Mouse (Mus musculus): ENCODE results near the gene Dync1i2. TPM values are rescaled to one million over a fixed set of nuclear protein-coding genes. Genes with fewer than 3 reads are reported as not detected.

Gene Dync1i2
- total and polyA plus RNA-seq, 3 experiments = 22.9 to 74.3 (median 38.6) TPM

DNA sequence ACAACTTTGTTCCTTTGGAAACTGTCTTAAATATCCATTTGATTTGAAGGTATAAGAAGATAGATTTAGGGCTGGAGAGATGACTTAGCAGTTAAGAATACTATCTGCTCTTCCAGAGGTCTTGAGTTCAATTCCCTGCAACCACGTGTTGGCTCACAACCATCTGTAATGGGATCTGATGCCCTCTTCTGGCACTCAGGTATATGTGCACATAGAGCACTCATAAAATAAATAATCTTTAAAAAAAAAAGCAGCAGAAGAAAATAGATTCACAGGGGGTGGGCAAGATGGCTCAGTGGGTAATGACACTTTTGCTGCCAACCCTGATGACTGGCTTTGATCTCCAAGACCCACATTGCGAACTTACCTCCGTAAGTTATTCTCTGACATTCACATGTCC is 30.7 kb downstream of the Dync1i2 start:
- Histone ChIP-seq H3K27me3 (replicated peaks) (no peaks in the 10 kb centered on the region), H3K27ac (ENCODE audit: insufficient read depth, low read depth) (no peak overlapping the region), H3K9me3 (replicated peaks; ENCODE audit: low read length) (no peaks in the 10 kb centered on the region), H3K36me3 (replicated peaks in 1 of 2; ENCODE audit: control insufficient read depth in 1 of 2, insufficient read depth in 1 of 2, low read length in 1 of 2) (peaks cover 11 to 45% of the 10 kb centered on the region in 2 experiments), H3K4me3 (replicated peaks in 1 of 3; ENCODE audit: low read depth in 2 of 3, low read length in 2 of 3, poor library complexity in 1 of 3) (no peak overlapping the region), H3K79me2 (replicated peaks; ENCODE audit: control insufficient read depth, extremely low read depth, insufficient read depth, poor library complexity, severe bottlenecking) (no peaks in the 10 kb centered on the region), H3K4me1 (ENCODE audit: control insufficient read depth in 1 of 2, insufficient read depth in 2 of 2) (peaks cover 0 to 11% of the 10 kb centered on the region in 2 experiments; a peak in 2 of 4 replicates), H3K4me2 (ENCODE audit: insufficient read depth, low read depth, poor library complexity, severe bottlenecking) (no peak overlapping the region), H3K9ac (ENCODE audit: insufficient read depth, low read depth) (no peak overlapping the region)
- dilution Hi-C loops (cut with MboI; ENCODE audit: extremely low pct_ligation_motif_present, extremely low pct_unique_long_range_greater_than_20kb, low sequenced_read_pairs) (no loop called here), in situ Hi-C loops (cut with MboI; ENCODE audit: low pct_ligation_motif_present, low pct_unique_long_range_greater_than_20kb, low sequenced_read_pairs) (no loop called here)
- peak; percentile 1 for TF ChIP-seq RAD21 (IDR thresholded peaks at IDR 0.05; ENCODE audit: low read depth, low read length)
- TF ChIP-seq MAFK (IDR thresholded peaks at IDR 0.05; ENCODE audit: insufficient replicate concordance, low read length) = no peak
- TF ChIP-seq E2F4 (IDR thresholded peaks at IDR 0.05; ENCODE audit: insufficient replicate concordance, low read depth, low read length) = no peak
- no peak for TF ChIP-seq GABPA (IDR thresholded peaks at IDR 0.05; ENCODE audit: insufficient replicate concordance, low read depth, low read length)
- TF ChIP-seq SIN3A (IDR thresholded peaks at IDR 0.05; ENCODE audit: low read length) = no peak
- TF ChIP-seq RCOR1 (conservative IDR thresholded peaks at IDR 0.05; ENCODE audit: low read depth, low read length) = no peak
- TF ChIP-seq USF1 (IDR thresholded peaks at IDR 0.05; ENCODE audit: low read depth, low read length) = no peak
- no peak for TF ChIP-seq ELF1 (IDR thresholded peaks at IDR 0.05; ENCODE audit: low read depth, low read length)
- no peak for TF ChIP-seq ETS1 (conservative IDR thresholded peaks at IDR 0.05; ENCODE audit: low read depth, low read length)
- 0 out of 4 replicates have a peak, but pooled peaks of 1 of the 2 experiments have one; percentile 16 for TF ChIP-seq CTCF (conservative IDR thresholded peaks at IDR 0.05 in 1 of 2, IDR thresholded peaks at IDR 0.05 in 1 of 2; ENCODE audit: low read depth in 2 of 2, low read length in 2 of 2)
- TF ChIP-seq JUN (IDR thresholded peaks at IDR 0.05; ENCODE audit: insufficient read depth, low read depth, low read length) = no peak
- DNase-seq (ENCODE audit: extremely low read depth) = no peak

DNA sequence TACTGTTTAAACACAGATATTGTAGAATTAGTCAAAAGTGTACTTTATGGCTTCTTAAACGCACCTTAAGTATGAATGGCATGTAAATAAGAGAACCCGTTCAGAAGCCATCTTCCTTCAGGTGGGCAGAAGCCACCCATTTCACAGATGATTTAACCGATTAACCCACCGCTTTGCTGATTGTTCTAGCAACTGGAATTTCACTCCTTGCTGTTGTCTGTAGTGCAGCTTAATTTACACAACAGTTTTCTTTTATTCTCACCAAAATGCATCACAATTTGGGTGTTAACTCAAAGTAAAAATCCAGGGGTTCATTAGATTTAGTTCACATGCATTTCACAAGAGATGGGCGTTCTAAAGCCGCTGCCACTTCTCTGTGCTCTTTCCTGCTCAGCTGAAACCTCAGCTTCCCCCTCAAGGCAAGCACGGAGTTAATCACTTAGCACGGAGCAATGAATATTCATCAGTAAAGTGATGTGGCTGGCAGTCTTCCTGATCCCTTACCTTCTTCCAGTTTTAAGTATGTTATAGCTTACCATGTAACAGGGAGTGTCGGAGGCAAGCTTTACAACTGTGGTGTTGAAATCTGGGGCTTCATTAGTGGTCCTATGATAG is 31.7 kb downstream of the Dync1i2 start:
- H3K27ac ChIP-seq (ENCODE audit: insufficient read depth, low read depth) = no peak overlapping the region
- no peaks in the 10 kb centered on the region for H3K79me2 ChIP-seq (replicated peaks; ENCODE audit: control insufficient read depth, extremely low read depth, insufficient read depth, poor library complexity, severe bottlenecking)
- no peak for DNase-seq (ENCODE audit: extremely low read depth)
- no peaks in the 10 kb centered on the region for H3K9me3 ChIP-seq (replicated peaks; ENCODE audit: low read length)
- H3K27me3 ChIP-seq (replicated peaks) = no peaks in the 10 kb centered on the region
- TF ChIP-seq NELFE (IDR thresholded peaks at IDR 0.05; ENCODE audit: low read depth, low read length) = no peak
- TF ChIP-seq POLR2AphosphoS2 (IDR thresholded peaks at IDR 0.05; ENCODE audit: low read depth, low read length) = no peak
- TF ChIP-seq RCOR1 (conservative IDR thresholded peaks at IDR 0.05; ENCODE audit: low read depth, low read length) = no peak
- TF ChIP-seq MAFK (IDR thresholded peaks at IDR 0.05; ENCODE audit: insufficient replicate concordance, low read length) = no peak
- TF ChIP-seq MEF2A (IDR thresholded peaks at IDR 0.05; ENCODE audit: borderline replicate concordance, low read depth, low read length) = no peak
- TF ChIP-seq POLR2A (IDR thresholded peaks at IDR 0.05; ENCODE audit: low read depth, low read length) = no peak
- TF ChIP-seq ZC3H11A (IDR thresholded peaks at IDR 0.05; ENCODE audit: low read depth, low read length) = no peak
- TF ChIP-seq SMC3 (IDR thresholded peaks at IDR 0.05; ENCODE audit: low read depth, low read length) = no peak
- no peak for TF ChIP-seq IRF4 (IDR thresholded peaks at IDR 0.05; ENCODE audit: low read depth, low read length)
- no peak overlapping the region for H3K4me2 ChIP-seq (ENCODE audit: insufficient read depth, low read depth, poor library complexity, severe bottlenecking)
- in situ Hi-C loops (cut with MboI; ENCODE audit: low pct_ligation_motif_present, low pct_unique_long_range_greater_than_20kb, low sequenced_read_pairs) (no loop called here), dilution Hi-C loops (cut with MboI; ENCODE audit: extremely low pct_ligation_motif_present, extremely low pct_unique_long_range_greater_than_20kb, low sequenced_read_pairs) (no loop called here)
- H3K9ac ChIP-seq (ENCODE audit: insufficient read depth, low read depth) = no peak overlapping the region
- no peak overlapping the region for H3K4me3 ChIP-seq (replicated peaks in 1 of 3; ENCODE audit: low read depth in 2 of 3, low read length in 2 of 3, poor library complexity in 1 of 3)
- peaks cover 0 to 14% of the 10 kb centered on the region in 2 experiments; a peak in 2 of 4 replicates for H3K4me1 ChIP-seq (ENCODE audit: control insufficient read depth in 1 of 2, insufficient read depth in 2 of 2)
- peaks cover 10 to 46% of the 10 kb centered on the region in 2 experiments for H3K36me3 ChIP-seq (replicated peaks in 1 of 2; ENCODE audit: control insufficient read depth in 1 of 2, insufficient read depth in 1 of 2, low read length in 1 of 2)
